17 mouse cellular contexts compared by ENCODE assay signal in the genomic region with DNA sequence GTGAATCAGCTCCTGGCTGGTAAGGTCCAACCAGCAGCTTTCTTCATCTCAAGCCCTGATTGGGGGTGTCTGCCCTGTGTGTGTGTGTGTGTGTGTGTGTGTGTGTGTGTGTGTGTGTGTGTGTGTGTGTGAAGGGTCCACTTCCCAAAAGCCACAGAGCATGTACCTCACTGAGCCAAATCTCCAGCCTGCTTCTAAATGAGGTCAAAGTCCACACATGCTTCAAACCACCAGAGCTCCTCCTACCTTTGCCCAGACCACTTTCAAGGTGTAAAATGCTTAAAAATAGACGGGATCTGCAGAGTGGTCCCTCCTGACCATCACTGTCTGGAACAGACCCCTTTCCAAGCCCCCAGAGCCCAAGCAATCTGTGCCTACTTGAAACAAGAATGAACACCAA. TPM values are rescaled to one million over a fixed set of nuclear protein-coding genes. Genes with fewer than 3 reads are reported as not detected.
DNase-seq lines count a peak whose midpoint lies in the region; ATAC-seq lines count a peak whose summit lies in the region.
"Had no signal": no experiment of that assay in that cellular context is flagged by ENCODE, and none has a peak within 500 bp of the region (broad histone marks: within the 10 kb centered on the region; RNA-seq: fewer than 3 reads in every experiment).

No protein-coding gene starts in this region.

- no peak for ATAC-seq in intestine, embryonic 16.5 days
- ATAC-seq: hindbrain, embryonic 16.5 days had no signal

- peak overlapping the region; percentile 61; the same call in 1 of the 2 replicates for H3K27ac ChIP-seq in intestine, embryonic 16.5 days (ENCODE audit: low read length)
- H3K27ac ChIP-seq: midbrain, embryonic 12.5 days; neural tube, embryonic 12.5 days had no signal

- no peaks in the 10 kb centered on the region for H3K36me3 ChIP-seq in intestine, embryonic 16.5 days (ENCODE audit: control insufficient read depth, insufficient read depth, low read length)
- H3K36me3 ChIP-seq: midbrain, embryonic 12.5 days; neural tube, embryonic 12.5 days had no signal

- H3K4me2 ChIP-seq in intestine, embryonic 16.5 days (ENCODE audit: low read depth, low read length): no peak overlapping the region
- H3K4me2 ChIP-seq: midbrain, embryonic 12.5 days; neural tube, embryonic 12.5 days had no signal

- peaks cover 62% of the 10 kb centered on the region for H3K4me1 ChIP-seq in intestine, embryonic 16.5 days (ENCODE audit: control insufficient read depth, insufficient read depth, low read length)

- WGBS in intestine, embryonic 16.5 days: 11% methylated on average over 1 of the region's 1 CpGs

- no peak overlapping the region for H3K4me3 ChIP-seq in intestine, embryonic 16.5 days (ENCODE audit: low read length)
- H3K4me3 ChIP-seq: midbrain, embryonic 12.5 days; neural tube, embryonic 12.5 days had no signal

- H3K9me3 ChIP-seq in intestine, embryonic 16.5 days (ENCODE audit: control insufficient read depth, low read length): no peaks in the 10 kb centered on the region
- H3K9me3 ChIP-seq: midbrain, embryonic 12.5 days; neural tube, embryonic 12.5 days had no signal

- DNase-seq in kidney, adult 9 months: peak; percentile 74
- DNase-seq in kidney, postnatal 4 days: no peak
- DNase-seq in kidney, postnatal 25 days: peak; percentile 31 to 74
- DNase-seq in layer of hippocampus, adult 9-10 months (ENCODE audit: low spot score): no peak
- DNase-seq in cerebellum, adult 11-12 months: no peak
- DNase-seq in layer of hippocampus, postnatal 10 days (ENCODE audit: low spot score in 2 of 2): no peak
- DNase-seq: adrenal gland, adult 8-10 months; cerebellum, adult 18-20 months; thymus, adult 18-20 months had no signal

- H3K9ac ChIP-seq in intestine, embryonic 16.5 days (ENCODE audit: low read depth, low read length): 0 out of 2 replicates have a peak overlapping the region, but pooled peaks have one; percentile 40
- H3K9ac ChIP-seq: midbrain, embryonic 12.5 days; neural tube, embryonic 12.5 days had no signal

- peaks cover 7% of the 10 kb centered on the region for H3K27me3 ChIP-seq in intestine, embryonic 16.5 days (replicated peaks; ENCODE audit: control insufficient read depth, insufficient read depth, low read length)

RNA-seq across cellular contexts. Expression of gene Lif, which starts 5.9 kb away (rescaled TPM):
- 0.95 and 0.98 TPM in 2 replicates for polyA plus RNA-seq in intestine, embryonic 16.5 days (2015; fragmentation: Nextera tagmentation; extraction: Ambion mirVana)
- under 1 TPM; 0.59 to 0.71 TPM for total RNA-seq in layer of hippocampus, postnatal 10 days (2021)
- polyA plus RNA-seq: forebrain, embryonic 11.5 days; liver, embryonic 16.5 days; midbrain, embryonic 12.5 days; neural tube, embryonic 12.5 days had no signal

RNA-seq across cellular contexts. Expression of gene Osm, which starts 27.1 kb away (rescaled TPM):
- 0.07 and 0.12 TPM in 2 replicates for polyA plus RNA-seq in intestine, embryonic 16.5 days (2015; fragmentation: Nextera tagmentation; extraction: Ambion mirVana)
- not detected for total RNA-seq in layer of hippocampus, postnatal 10 days (2021)
- total RNA-seq: gastrocnemius, adult 8-10 months; left cerebral cortex, postnatal 14 days had no signal
- polyA plus RNA-seq: forebrain, embryonic 11.5 days; hindbrain, embryonic 16.5 days; midbrain, embryonic 12.5 days; neural tube, embryonic 12.5 days had no signal

RNA-seq across cellular contexts. Expression of gene Castor1, which starts 45.3 kb away (rescaled TPM):
- 5.9 and 7.3 TPM in 2 replicates for polyA plus RNA-seq in intestine, embryonic 16.5 days (2015; fragmentation: Nextera tagmentation; extraction: Ambion mirVana)
- total RNA-seq in layer of hippocampus, postnatal 10 days (2021): 1 to 10 TPM; 4.0 to 5.5 TPM

Comparison
In these comparisons a context has a peak if more than half of its experiments do, and no peak if none do; other contexts are left out.
1. DNase-seq: peak in kidney, adult 9 months (single experiment) and kidney, postnatal 25 days (2 of 2); none in kidney, postnatal 4 days (0 of 2), layer of hippocampus, adult 9-10 months (single experiment), cerebellum, adult 11-12 months (single experiment) and layer of hippocampus, postnatal 10 days (0 of 2).